ENCODE assay signal across 9 mouse cellular contexts in the genomic region with DNA sequence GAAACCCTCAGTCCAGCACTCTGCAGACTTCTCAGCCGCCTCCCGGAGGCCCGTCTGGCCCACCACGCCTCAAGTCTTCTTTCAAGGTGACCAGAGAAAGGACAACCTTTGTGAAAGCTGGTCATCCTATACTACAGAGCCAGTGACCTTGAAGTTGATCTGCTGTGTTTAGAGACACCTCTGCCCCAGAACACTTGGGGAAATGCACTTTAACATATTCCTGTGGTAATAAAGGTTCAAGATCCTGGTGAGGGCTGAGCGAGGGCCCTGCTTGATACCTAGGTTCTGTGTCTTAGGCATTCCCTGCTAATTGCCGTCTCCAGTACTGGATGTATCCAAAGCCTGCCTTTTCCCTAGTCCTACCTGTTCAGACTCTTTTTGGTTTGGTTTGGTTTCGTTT. TPM values are rescaled to one million over a fixed set of nuclear protein-coding genes. Genes with fewer than 3 reads are reported as not detected.
DNase-seq lines count a peak whose midpoint lies in the region; ATAC-seq lines count a peak whose summit lies in the region.
"Had no signal": no experiment of that assay in that cellular context is flagged by ENCODE, and none has a peak within 500 bp of the region (broad histone marks: within the 10 kb centered on the region; RNA-seq: fewer than 3 reads in every experiment).

No protein-coding gene starts in this region.

- no peak overlapping the region for H3K9ac ChIP-seq in forebrain, embryonic 15.5 days (replicated peaks)
- H3K9ac ChIP-seq in kidney, embryonic 16.5 days (replicated peaks; ENCODE audit: low read length) = peak overlapping the region; percentile 55; the same call in 1 of the 2 replicates
- H3K9ac ChIP-seq in embryonic facial prominence, embryonic 13.5 days = peak overlapping the region; percentile 40; the same call in 1 of the 2 replicates

- H3K27me3 ChIP-seq in forebrain, embryonic 10.5 days (ENCODE audit: poor library complexity, severe bottlenecking) = peaks cover 53% of the 10 kb centered on the region
- H3K27me3 ChIP-seq in forebrain, embryonic 15.5 days = no peaks in the 10 kb centered on the region
- no peaks in the 10 kb centered on the region for H3K27me3 ChIP-seq in kidney, embryonic 16.5 days (ENCODE audit: insufficient read depth, low read length)
- H3K27me3 ChIP-seq in embryonic facial prominence, embryonic 13.5 days = no peaks in the 10 kb centered on the region

- peak overlapping the region; percentile 82 for H3K27ac ChIP-seq in forebrain, embryonic 10.5 days
- H3K27ac ChIP-seq in forebrain, embryonic 15.5 days (replicated peaks) = no peak overlapping the region
- peak overlapping the region; percentile 92 for H3K27ac ChIP-seq in kidney, embryonic 16.5 days (ENCODE audit: low read length)
- peak overlapping the region; percentile 93 for H3K27ac ChIP-seq in embryonic facial prominence, embryonic 13.5 days

- 59% methylated on average over 7 of the region's 7 CpGs for WGBS in forebrain, embryonic 10.5 days
- WGBS in forebrain, embryonic 15.5 days = 76% methylated on average over 7 of the region's 7 CpGs
- 70% methylated on average over 7 of the region's 7 CpGs for WGBS in kidney, embryonic 16.5 days
- WGBS in embryonic facial prominence, embryonic 13.5 days = 39% methylated on average over 7 of the region's 7 CpGs

- H3K4me2 ChIP-seq in forebrain, embryonic 15.5 days (replicated peaks) = no peak overlapping the region
- no peak overlapping the region for H3K4me2 ChIP-seq in kidney, embryonic 16.5 days (replicated peaks; ENCODE audit: low read depth, low read length)
- H3K4me2 ChIP-seq in embryonic facial prominence, embryonic 13.5 days = peak overlapping the region; percentile 52

- peaks cover 96% of the 10 kb centered on the region for H3K4me1 ChIP-seq in forebrain, embryonic 10.5 days
- H3K4me1 ChIP-seq in forebrain, embryonic 15.5 days = peaks cover 80% of the 10 kb centered on the region
- peaks cover 89% of the 10 kb centered on the region for H3K4me1 ChIP-seq in kidney, embryonic 16.5 days (ENCODE audit: insufficient read depth, low read length)
- peaks cover 100% of the 10 kb centered on the region for H3K4me1 ChIP-seq in embryonic facial prominence, embryonic 13.5 days

- ATAC-seq in forebrain, embryonic 15.5 days (replicated peaks) = no peak
- ATAC-seq in kidney, embryonic 16.5 days (ENCODE audit: low FRiP score, low TSS enrichment) = no peak
- ATAC-seq in embryonic facial prominence, embryonic 13.5 days (ENCODE audit: insufficient number of reproducible peaks, insufficient read depth, low FRiP score, low TSS enrichment, low read depth) = no peak

- H3K4me3 ChIP-seq in forebrain, embryonic 10.5 days = peak overlapping the region; percentile 33; the same call in 1 of the 2 replicates
- no peak overlapping the region for H3K4me3 ChIP-seq in forebrain, embryonic 15.5 days
- no peak overlapping the region for H3K4me3 ChIP-seq in kidney, embryonic 16.5 days (ENCODE audit: low read length)
- no peak overlapping the region; the same call in 1 of the 2 replicates for H3K4me3 ChIP-seq in embryonic facial prominence, embryonic 13.5 days

- H3K9me3 ChIP-seq in forebrain, embryonic 10.5 days = no peaks in the 10 kb centered on the region
- no peaks in the 10 kb centered on the region for H3K9me3 ChIP-seq in forebrain, embryonic 15.5 days
- no peaks in the 10 kb centered on the region for H3K9me3 ChIP-seq in kidney, embryonic 16.5 days (ENCODE audit: low read length)
- no peaks in the 10 kb centered on the region for H3K9me3 ChIP-seq in embryonic facial prominence, embryonic 13.5 days

- peaks cover 27% of the 10 kb centered on the region for H3K36me3 ChIP-seq in forebrain, embryonic 10.5 days (replicated peaks)
- no peaks in the 10 kb centered on the region for H3K36me3 ChIP-seq in forebrain, embryonic 15.5 days
- no peaks in the 10 kb centered on the region for H3K36me3 ChIP-seq in kidney, embryonic 16.5 days (ENCODE audit: insufficient read depth, low read length)
- no peaks in the 10 kb centered on the region for H3K36me3 ChIP-seq in embryonic facial prominence, embryonic 13.5 days

- no peak for DNase-seq in forebrain, embryonic 10.5 days (ENCODE audit: extremely low spot score, low spot score)
- no peak for DNase-seq in kidney, adult 18-20 months
- DNase-seq in naive thymus-derived CD4-positive, alpha-beta T cell, adult 2 months (ENCODE audit: low read depth) = peak; percentile 21
- no peak for DNase-seq in left cerebral cortex, adult 9 months (ENCODE audit: low spot score in 2 of 2)
- no peak for DNase-seq in adrenal gland, postnatal 10 days

RNA-seq across cellular contexts. Expression of gene Rara, which starts 1.1 kb away (rescaled TPM):
- polyA plus RNA-seq in forebrain, embryonic 10.5 days (2016; fragmentation: Nextera tagmentation; extraction: Ambion mirVana) = 16.9 and 19.3 TPM in 2 replicates
- 9.2 and 9.9 TPM in 2 replicates for polyA plus RNA-seq in forebrain, embryonic 15.5 days (2015; fragmentation: Nextera tagmentation; extraction: Ambion mirVana)
- polyA plus RNA-seq in kidney, embryonic 16.5 days (2015; fragmentation: Nextera tagmentation; extraction: Ambion mirVana) = 31.4 and 32.5 TPM in 2 replicates
- 39.4 and 44.7 TPM in 2 replicates for polyA plus RNA-seq in embryonic facial prominence, embryonic 13.5 days (2015; fragmentation: Nextera tagmentation; extraction: Ambion mirVana)
- total RNA-seq in adrenal gland, postnatal 10 days (2021) = 10 to 100 TPM; 26.2 to 34.7 TPM

RNA-seq across cellular contexts. Expression of gene Cdc6, which starts 19.0 kb away (rescaled TPM):
- polyA plus RNA-seq in forebrain, embryonic 10.5 days (2016; fragmentation: Nextera tagmentation; extraction: Ambion mirVana) = 68.7 and 75.8 TPM in 2 replicates
- 11.2 and 12.1 TPM in 2 replicates for polyA plus RNA-seq in forebrain, embryonic 15.5 days (2015; fragmentation: Nextera tagmentation; extraction: Ambion mirVana)
- 36.2 and 38.6 TPM in 2 replicates for polyA plus RNA-seq in kidney, embryonic 16.5 days (2015; fragmentation: Nextera tagmentation; extraction: Ambion mirVana)
- 26.9 and 31.5 TPM in 2 replicates for polyA plus RNA-seq in embryonic facial prominence, embryonic 13.5 days (2015; fragmentation: Nextera tagmentation; extraction: Ambion mirVana)
- 1 to 10 TPM; 3.8 to 6.5 TPM for total RNA-seq in adrenal gland, postnatal 10 days (2021)

RNA-seq across cellular contexts. Expression of gene Gjd3, which starts 56.3 kb away (rescaled TPM):
- 0.20 and 0.24 TPM in 2 replicates for polyA plus RNA-seq in forebrain, embryonic 10.5 days (2016; fragmentation: Nextera tagmentation; extraction: Ambion mirVana)
- polyA plus RNA-seq in forebrain, embryonic 15.5 days (2015; fragmentation: Nextera tagmentation; extraction: Ambion mirVana) = 0.62 and 0.84 TPM in 2 replicates
- polyA plus RNA-seq in kidney, embryonic 16.5 days (2015; fragmentation: Nextera tagmentation; extraction: Ambion mirVana) = 0.59 TPM in 1 of 2 replicates, not detected in the other
- polyA plus RNA-seq in embryonic facial prominence, embryonic 13.5 days (2015; fragmentation: Nextera tagmentation; extraction: Ambion mirVana) = 0.34 and 0.44 TPM in 2 replicates
- total RNA-seq in adrenal gland, postnatal 10 days (2021) = under 1 TPM; 0.45 to 0.73 TPM
- total RNA-seq: neutrophil, adult 5-6 weeks had no signal
